Mouse (Mus musculus) megakaryocyte, embryonic 14.5 days (primary cell): ENCODE measurements at regions not wholly inside any gene's neighbourhood (a gene's known extent, or its start where the extent isn't known, plus 50 kb on each side); places are given as distances from the start of the nearest gene placed in this dataset.

Source experiments
- FLI1 ChIP-seq: IDR thresholded peaks from 2 replicates; pipeline ENCODE4 v1.6.1; 2012; ENCODE audit warnings: low read length, inconsistent platforms, mixed read lengths
- GATA1 ChIP-seq: IDR thresholded peaks from 3 replicates; pipeline ENCODE4 v1.6.1; 2012; ENCODE audit warnings: mixed read lengths, low read length, inconsistent platforms, borderline replicate concordance

DNA sequence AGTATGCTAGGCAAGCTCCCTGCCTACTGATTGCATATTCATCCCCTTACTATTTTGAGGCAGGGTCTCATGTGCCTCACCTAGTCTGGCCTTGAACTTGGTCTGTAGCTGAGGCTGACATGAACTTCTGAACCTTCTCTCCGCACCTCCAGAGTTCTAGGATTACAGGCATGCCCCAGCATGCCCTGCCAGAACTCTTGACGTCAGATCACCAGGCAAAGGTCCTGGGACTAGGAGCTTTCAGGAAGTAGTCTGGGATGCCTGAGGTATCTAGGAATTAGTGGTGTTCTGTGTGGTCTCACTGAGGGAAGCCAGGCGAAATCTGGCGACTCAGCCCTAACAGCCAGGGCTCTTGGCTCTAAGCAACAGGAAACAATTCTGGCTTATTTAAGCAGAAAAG lies 88.9 kb upstream of the Bcor start:
- TF ChIP-seq GATA1 (no peak), FLI1 (no peak)
